Mouse (Mus musculus) CH12.LX (cell line): ENCODE results near the gene Tmem44. TPM values are rescaled to one million over a fixed set of nuclear protein-coding genes. Genes with fewer than 3 reads are reported as not detected.
A peak's percentile ranks its signal among the peaks of the same experiment; 100 is the strongest.

Experiments used
- DNase-seq: peaks from one replicate; pipeline ENCODE4 v3.0.0-alpha.2; 2013; ENCODE audit errors: extremely low read depth
- H3K27ac ChIP-seq: 2 replicates; pipeline ENCODE4 v1.5.1; 2012; ENCODE audit warnings: low read depth, mild to moderate bottlenecking, control low read depth, moderate library complexity; ENCODE audit not compliant: insufficient read depth
- H3K27me3 ChIP-seq: replicated peaks from 2 replicates; pipeline ENCODE3; 2012; ENCODE audit warnings: inconsistent platforms
- H3K36me3 ChIP-seq, 2 experiments: replicated peaks in 1 of 2; 2 replicates each; pipeline versions ENCODE3 to v1.6.1; 2012; ENCODE audit warnings: inconsistent platforms in 1 of 2, low read length in 1 of 2, mild to moderate bottlenecking in 1 of 2, mixed read lengths in 1 of 2, moderate library complexity in 1 of 2; ENCODE audit not compliant: control insufficient read depth in 1 of 2, insufficient read depth in 1 of 2
- H3K4me1 ChIP-seq, 2 experiments: 2 replicates each; pipeline ENCODE4 v1.6.1; 2012; ENCODE audit warnings: inconsistent platforms in 1 of 2, moderate library complexity in 1 of 2; ENCODE audit not compliant: insufficient read depth in 2 of 2, control insufficient read depth in 1 of 2
- H3K4me2 ChIP-seq: 2 replicates; pipeline ENCODE4 v1.6.1; 2012; ENCODE audit warnings: low read depth, mild to moderate bottlenecking, control low read depth; ENCODE audit not compliant: poor library complexity, insufficient read depth, severe bottlenecking
- H3K4me3 ChIP-seq, 3 experiments: fragments of 150-350 bp in 1 of 3; sonication (generic) in 1 of 3; replicated peaks in 1 of 3; 2 replicates each; pipeline versions ENCODE3 to v1.5.1; 2011 to 2012; ENCODE audit warnings: low read depth in 2 of 3, low read length in 2 of 3, mild to moderate bottlenecking in 2 of 3, moderate library complexity in 2 of 3, control low read depth in 1 of 3, improper control_type of control experiment in 1 of 3, inconsistent platforms in 1 of 3, mixed read lengths in 1 of 3; ENCODE audit not compliant: poor library complexity in 1 of 3
- H3K79me2 ChIP-seq: replicated peaks from 2 replicates; pipeline ENCODE4 v1.6.1; 2012; ENCODE audit warnings: mild to moderate bottlenecking, moderate library complexity; ENCODE audit not compliant: control insufficient read depth, poor library complexity, insufficient read depth, severe bottlenecking; ENCODE audit errors: extremely low read depth
- H3K9ac ChIP-seq: 2 replicates; pipeline ENCODE4 v1.6.1; 2012; ENCODE audit warnings: low read depth, mild to moderate bottlenecking, control low read depth, moderate library complexity; ENCODE audit not compliant: insufficient read depth
- H3K9me3 ChIP-seq: replicated peaks from 2 replicates; pipeline ENCODE3; 2012; ENCODE audit warnings: low read length, inconsistent platforms, mixed read lengths
- BHLHE40 ChIP-seq: IDR thresholded peaks from 2 replicates; pipeline ENCODE4 v1.6.1; 2011; ENCODE audit warnings: mild to moderate bottlenecking, low read depth, low read length, improper control_type of control experiment
- CHD1 ChIP-seq: IDR thresholded peaks from 2 replicates; pipeline ENCODE4 v1.6.1; 2012; ENCODE audit warnings: low read depth, low read length, improper control_type of control experiment, inconsistent platforms
- CHD2 ChIP-seq: IDR thresholded peaks from 2 replicates; pipeline ENCODE4 v1.6.1; 2011; ENCODE audit warnings: low read length, improper control_type of control experiment
- CTCF ChIP-seq, 2 experiments: IDR thresholded peaks in 1 of 2; conservative IDR thresholded peaks in 1 of 2; 2 replicates each; pipeline ENCODE4 v1.5.1; 2011 to 2012; ENCODE audit warnings: low read depth in 2 of 2, low read length in 2 of 2, improper control_type of control experiment in 1 of 2, inconsistent platforms in 1 of 2, mild to moderate bottlenecking in 1 of 2, moderate library complexity in 1 of 2
- E2F4 ChIP-seq: IDR thresholded peaks from 2 replicates; pipeline ENCODE4 v1.6.1; 2011; ENCODE audit warnings: low read depth, low read length, improper control_type of control experiment; ENCODE audit not compliant: insufficient replicate concordance
- EP300 ChIP-seq: IDR thresholded peaks from 2 replicates; pipeline ENCODE4 v1.6.1; 2011; ENCODE audit warnings: low read length, improper control_type of control experiment
- ETS1 ChIP-seq: conservative IDR thresholded peaks from 2 replicates; pipeline ENCODE4 v1.6.1; 2012; ENCODE audit warnings: low read depth, mild to moderate bottlenecking, inconsistent platforms, low read length, improper control_type of control experiment, moderate library complexity
- GABPA ChIP-seq: IDR thresholded peaks from 2 replicates; pipeline ENCODE4 v1.6.1; 2012; ENCODE audit warnings: low read depth, low read length, improper control_type of control experiment, inconsistent platforms; ENCODE audit not compliant: insufficient replicate concordance
- HCFC1 ChIP-seq: IDR thresholded peaks from 2 replicates; pipeline ENCODE4 v1.6.1; 2012; ENCODE audit warnings: low read depth, mild to moderate bottlenecking, inconsistent platforms, low read length, improper control_type of control experiment
- IRF4 ChIP-seq: IDR thresholded peaks from 2 replicates; pipeline ENCODE4 v1.6.1; 2014; ENCODE audit warnings: low read depth, mild to moderate bottlenecking, inconsistent platforms, low read length, improper control_type of control experiment
- JUN ChIP-seq: IDR thresholded peaks from 2 replicates; pipeline ENCODE4 v1.6.1; 2011; ENCODE audit warnings: low read depth, mild to moderate bottlenecking, low read length, improper control_type of control experiment, moderate library complexity; ENCODE audit not compliant: insufficient read depth
- JUND ChIP-seq: conservative IDR thresholded peaks from 2 replicates; pipeline ENCODE4 v1.6.1; 2011; ENCODE audit warnings: low read depth, low read length, improper control_type of control experiment
- KAT2A ChIP-seq: IDR thresholded peaks from 2 replicates; pipeline ENCODE4 v1.6.1; 2012; ENCODE audit warnings: low read length, improper control_type of control experiment, inconsistent platforms; ENCODE audit not compliant: insufficient replicate concordance
- MAX ChIP-seq: IDR thresholded peaks from 2 replicates; pipeline ENCODE4 v1.6.1; 2011; ENCODE audit warnings: low read length, improper control_type of control experiment
- MAZ ChIP-seq: IDR thresholded peaks from 2 replicates; pipeline ENCODE4 v1.6.1; 2012; ENCODE audit warnings: low read depth, mild to moderate bottlenecking, inconsistent platforms, low read length, improper control_type of control experiment, moderate library complexity
- MEF2A ChIP-seq: IDR thresholded peaks from 2 replicates; pipeline ENCODE4 v1.6.1; 2014; ENCODE audit warnings: low read depth, mild to moderate bottlenecking, inconsistent platforms, low read length, improper control_type of control experiment, borderline replicate concordance
- MYC ChIP-seq: IDR thresholded peaks from 2 replicates; pipeline ENCODE4 v1.6.1; 2011; ENCODE audit warnings: low read depth, mild to moderate bottlenecking, improper control_type of control experiment, low read length
- NELFE ChIP-seq: IDR thresholded peaks from 2 replicates; pipeline ENCODE4 v1.6.1; 2011; ENCODE audit warnings: low read depth, low read length, improper control_type of control experiment
- NRF1 ChIP-seq: IDR thresholded peaks from 2 replicates; pipeline ENCODE4 v1.6.1; 2014; ENCODE audit warnings: low read depth, mild to moderate bottlenecking, inconsistent platforms, low read length, improper control_type of control experiment, moderate library complexity
- POLR2AphosphoS2 ChIP-seq: IDR thresholded peaks from 2 replicates; pipeline ENCODE4 v1.6.1; 2011; ENCODE audit warnings: low read depth, low read length, improper control_type of control experiment
- RAD21 ChIP-seq: IDR thresholded peaks from 2 replicates; pipeline ENCODE4 v1.6.1; 2011; ENCODE audit warnings: low read depth, mild to moderate bottlenecking, low read length, improper control_type of control experiment, moderate library complexity
- RCOR1 ChIP-seq: conservative IDR thresholded peaks from 2 replicates; pipeline ENCODE4 v1.6.1; 2012; ENCODE audit warnings: low read depth, mild to moderate bottlenecking, inconsistent platforms, low read length, improper control_type of control experiment
- SIN3A ChIP-seq: IDR thresholded peaks from 2 replicates; pipeline ENCODE4 v1.6.1; 2012; ENCODE audit warnings: low read length, improper control_type of control experiment, inconsistent platforms
- SMC3 ChIP-seq: IDR thresholded peaks from 2 replicates; pipeline ENCODE4 v1.6.1; 2011; ENCODE audit warnings: low read depth, low read length, improper control_type of control experiment
- TBP ChIP-seq: conservative IDR thresholded peaks from 2 replicates; pipeline ENCODE4 v1.6.1; 2011; ENCODE audit warnings: low read depth, low read length, improper control_type of control experiment
- TCF12 ChIP-seq: IDR thresholded peaks from 2 replicates; pipeline ENCODE4 v1.6.1; 2014; ENCODE audit warnings: low read depth, mild to moderate bottlenecking, inconsistent platforms, low read length, improper control_type of control experiment
- USF1 ChIP-seq: IDR thresholded peaks from 2 replicates; pipeline ENCODE4 v1.6.1; 2014; ENCODE audit warnings: low read depth, mild to moderate bottlenecking, inconsistent platforms, low read length, improper control_type of control experiment
- ZC3H11A ChIP-seq: IDR thresholded peaks from 2 replicates; pipeline ENCODE4 v1.6.1; 2012; ENCODE audit warnings: low read depth, mild to moderate bottlenecking, inconsistent platforms, low read length, improper control_type of control experiment
- ZKSCAN1 ChIP-seq: IDR thresholded peaks from 2 replicates; pipeline ENCODE4 v1.6.1; 2012; ENCODE audit warnings: low read depth, inconsistent platforms, low read length, improper control_type of control experiment, borderline replicate concordance
- ZMIZ1 ChIP-seq: IDR thresholded peaks from 2 replicates; pipeline ENCODE4 v1.6.1; 2012; ENCODE audit warnings: low read depth, mild to moderate bottlenecking, inconsistent platforms, low read length, improper control_type of control experiment
- ZNF384 ChIP-seq: IDR thresholded peaks from 2 replicates; pipeline ENCODE4 v1.6.1; 2012; ENCODE audit warnings: low read depth, low read length, improper control_type of control experiment, inconsistent platforms
- dilution Hi-C: fragments of 300-500 bp; cut with MboI; formaldehyde crosslinking; loops from 2 replicates; pipeline ENCODE4 v1.14.3; 2020; ENCODE audit warnings: low sequenced_read_pairs; ENCODE audit not compliant: extremely low pct_unique_long_range_greater_than_20kb, extremely low pct_ligation_motif_present
- in situ Hi-C: fragments of 300-500 bp; cut with MboI; formaldehyde crosslinking; loops from 3 replicates; pipeline ENCODE4 v1.14.3; 2019; ENCODE audit warnings: low sequenced_read_pairs, low pct_ligation_motif_present, low pct_unique_long_range_greater_than_20kb, mixed read lengths
- polyA plus RNA-seq: library from polyadenylated mRNA; unstranded; fragments of >175 nt; gene quantifications from 2 replicates; pipeline ENCODE4 v1.2.1, GENCODE M21; 2012; ENCODE audit warnings: low read depth; ENCODE audit not compliant: insufficient read length
- total RNA-seq, 2 experiments: library from RNA; depleted of rRNA; stranded (reverse); fragments of 300-350 nt in 1 of 2; fragments of >200 nt in 1 of 2; gene quantifications; 2 replicates each; pipeline ENCODE4 v1.2.3; 2012 to 2014

Tmem44 gene
- total and polyA plus RNA-seq, 3 experiments = 0.16 to 0.70 (median 0.51) TPM

- Histone ChIP-seq H3K36me3 (no peaks in the 10 kb centered on the region), H3K27me3 (peaks cover 4% of the 10 kb centered on the region), H3K4me3 (no peak overlapping the region), H3K27ac (no peak overlapping the region), H3K4me1 (peaks cover 5 to 10% of the 10 kb centered on the region in 2 experiments; a peak in 3 of 4 replicates), H3K79me2 (no peaks in the 10 kb centered on the region), H3K4me2 (no peak overlapping the region), H3K9ac (no peak overlapping the region), H3K9me3 (no peaks in the 10 kb centered on the region)
- no peak for TF ChIP-seq ZC3H11A
- TF ChIP-seq SMC3 = peak; percentile 56
- peak; percentile 42; the same call in 1 of the 2 replicates for TF ChIP-seq MEF2A
- no peak for TF ChIP-seq E2F4
- 0 out of 2 replicates have a peak, but pooled peaks have one; percentile 23 for TF ChIP-seq RCOR1
- no peak for TF ChIP-seq MYC
- TF ChIP-seq KAT2A = no peak
- TF ChIP-seq NRF1 = no peak
- TF ChIP-seq CTCF (conservative IDR thresholded peaks at IDR 0.05 in 1 of 2, IDR thresholded peaks at IDR 0.05 in 1 of 2; ENCODE audit: low read depth in 2 of 2, low read length in 2 of 2) = peak; percentile 76 to 88
- TF ChIP-seq MAZ = peak; percentile 36; the same call in 1 of the 2 replicates
- TF ChIP-seq POLR2AphosphoS2 = no peak
- TF ChIP-seq BHLHE40 = 0 out of 2 replicates have a peak, but pooled peaks have one; percentile 19
- no peak for TF ChIP-seq SIN3A
- no peak for TF ChIP-seq HCFC1
- no peak for TF ChIP-seq CHD1
- TF ChIP-seq GABPA = no peak
- no peak for TF ChIP-seq NELFE
- no peak for TF ChIP-seq EP300
- TF ChIP-seq TBP = no peak
- no peak for TF ChIP-seq CHD2
- no peak for TF ChIP-seq USF1
- no peak; the same call in 1 of the 2 replicates for TF ChIP-seq TCF12
- TF ChIP-seq ZMIZ1 = no peak
- no peak for TF ChIP-seq ETS1
- TF ChIP-seq ZKSCAN1 = no peak
- TF ChIP-seq IRF4 = peak; percentile 43; the same call in 1 of the 2 replicates
- no peak for TF ChIP-seq JUN
- TF ChIP-seq JUND = 0 out of 2 replicates have a peak, but pooled peaks have one; percentile 25
- no peak for TF ChIP-seq ZNF384
- no peak for TF ChIP-seq MAX
- TF ChIP-seq RAD21 = peak; percentile 38
- DNase-seq = peak; percentile 31
- dilution Hi-C loops = no loop called here
- in situ Hi-C loops = no loop called here
Measured at GRCm38 (mm10) chr16:30530815-30531214, 19.8 kb downstream of the Tmem44 start.
